Mouse (Mus musculus): ENCODE results near the gene Epha1.

Gene Epha1

GRCm38 (mm10) chr6:42324067-42324481, 49.0 kb downstream of the Epha1 start:
- no peak for DNase-seq (ENCODE audit: low spot score)

GRCm38 (mm10) chr6:42323371-42324066, 49.5 kb downstream of the Epha1 start:
- DNase-seq (ENCODE audit: low spot score), result no peak

GRCm38 (mm10) chr6:42318293-42318692, 54.8 kb downstream of the Epha1 start:
- no peak for DNase-seq (ENCODE audit: low spot score)

GRCm38 (mm10) chr6:42310427-42311053, 62.5 kb downstream of the Epha1 start:
- no peak for DNase-seq (ENCODE audit: low spot score)

GRCm38 (mm10) chr6:42309816-42310378, 63.2 kb downstream of the Epha1 start:
- DNase-seq (ENCODE audit: low spot score), result no peak
